Mouse (Mus musculus) heart, postnatal 36 days (tissue): Measurements from ENCODE around the gene Sephs1. TPM values are rescaled to one million over a fixed set of nuclear protein-coding genes. Genes with fewer than 3 reads are reported as not detected.
"Not testable (repeated sequence)": the region's sequence is repeated elsewhere in the genome, so short reads cannot be mapped to it uniquely, and the experiment has no call there.

Source experiments
- DNase-seq, 2 experiments: peaks; one replicate each; pipeline ENCODE4 v3.0.0; 2021 to 2022
- intact Hi-C: fragments of 180-260 bp; cut with DNase I; formaldehyde crosslinking; loops from one replicate; pipeline ENCODE4 v1.15.1; 2025
- total RNA-seq, 2 experiments: library from RNA; stranded (reverse); gene quantifications; 2 replicates each; pipeline ENCODE4 v1.2.3; 2021

The Sephs1 gene
- total RNA-seq, 2 experiments from 2014 or later = 13.7 to 16.1 TPM

GRCm38 (mm10) chr2:4902346-4902745, 21.0 kb downstream of the Sephs1 start:
- DNase-seq = no peak
- intact Hi-C loops = no loop called here

- DNase-seq = no peak
- intact Hi-C loops = no loop called here
These were observed 25.8 kb downstream of the Sephs1 start for GRCm38 (mm10) chr2:4907120-4907519.

GRCm38 (mm10) chr2:4907916-4908315, 26.6 kb downstream of the Sephs1 start:
- intact Hi-C loops = no loop called here
- DNase-seq = no peak

GRCm38 (mm10) chr2:4908771-4909315, 27.5 kb downstream of the Sephs1 start:
- intact Hi-C loops = no loop called here
- DNase-seq = no peak

- intact Hi-C loops = no loop called here
- no peak for DNase-seq
These were observed 28.5 kb downstream of the Sephs1 start for GRCm38 (mm10) chr2:4909909-4910308.

- no peak for DNase-seq
- intact Hi-C loops = no loop called here
These were observed 29.2 kb downstream of the Sephs1 start for GRCm38 (mm10) chr2:4910521-4910920.

GRCm38 (mm10) chr2:4913949-4914348, 32.6 kb downstream of the Sephs1 start:
- no peak for DNase-seq
- intact Hi-C loops = no loop called here

GRCm38 (mm10) chr2:4916037-4916436, 34.7 kb downstream of the Sephs1 start:
- DNase-seq = no peak
- intact Hi-C loops = loop anchor here (2.0 kb wide), 2 partner anchors 33 to 111 kb away; no protein-coding TSS in a partner anchor

GRCm38 (mm10) chr2:4917326-4918021, 36.1 kb downstream of the Sephs1 start:
- intact Hi-C loops = loop anchor here (2.0 kb wide), 2 partner anchors 35 to 109 kb away; no protein-coding TSS in a partner anchor

GRCm38 (mm10) chr2:4918860-4919739, 37.7 kb downstream of the Sephs1 start, which contains the start of gene Phyh:
Phyh (plus strand) TSS chr2:4919019.
- intact Hi-C loops = no loop called here
- peak; percentile 86 to 88 for DNase-seq

More at GRCm38 (mm10) chr2:4917326-4918021, 36.1 kb downstream of the Sephs1 start:
- peak; percentile 70 to 76 for DNase-seq

GRCm38 (mm10) chr2:4921019-4921418, 39.7 kb downstream of the Sephs1 start:
- intact Hi-C loops = no loop called here
- DNase-seq = no peak

- intact Hi-C loops = no loop called here
- no peak for DNase-seq
These were observed 41.3 kb downstream of the Sephs1 start for GRCm38 (mm10) chr2:4922476-4923164.

GRCm38 (mm10) chr2:4927391-4927790, 46.0 kb downstream of the Sephs1 start:
- no peak for DNase-seq
- intact Hi-C loops = no loop called here

GRCm38 (mm10) chr2:4929230-4929629, 47.9 kb downstream of the Sephs1 start:
- DNase-seq = no peak
- intact Hi-C loops = no loop called here

GRCm38 (mm10) chr2:4934516-4934915, 53.2 kb downstream of the Sephs1 start:
- intact Hi-C loops = no loop called here
- DNase-seq = no peak

GRCm38 (mm10) chr2:4937931-4938330, 56.6 kb downstream of the Sephs1 start:
- intact Hi-C loops = no loop called here
- DNase-seq = no peak

- DNase-seq = no peak
- intact Hi-C loops = no loop called here
These were observed 59.5 kb downstream of the Sephs1 start for GRCm38 (mm10) chr2:4940861-4941260.

- intact Hi-C loops, DNase-seq: not testable (repeated sequence)
These were observed 68.3 kb downstream of the Sephs1 start for GRCm38 (mm10) chr2:4949691-4950090.

- DNase-seq = no peak
- intact Hi-C loops = no loop called here
These were observed 69.6 kb downstream of the Sephs1 start for GRCm38 (mm10) chr2:4950986-4951385.

- no peak for DNase-seq
- intact Hi-C loops = no loop called here
These were observed 72.9 kb downstream of the Sephs1 start for GRCm38 (mm10) chr2:4954216-4954760.
